In the genomic region with DNA sequence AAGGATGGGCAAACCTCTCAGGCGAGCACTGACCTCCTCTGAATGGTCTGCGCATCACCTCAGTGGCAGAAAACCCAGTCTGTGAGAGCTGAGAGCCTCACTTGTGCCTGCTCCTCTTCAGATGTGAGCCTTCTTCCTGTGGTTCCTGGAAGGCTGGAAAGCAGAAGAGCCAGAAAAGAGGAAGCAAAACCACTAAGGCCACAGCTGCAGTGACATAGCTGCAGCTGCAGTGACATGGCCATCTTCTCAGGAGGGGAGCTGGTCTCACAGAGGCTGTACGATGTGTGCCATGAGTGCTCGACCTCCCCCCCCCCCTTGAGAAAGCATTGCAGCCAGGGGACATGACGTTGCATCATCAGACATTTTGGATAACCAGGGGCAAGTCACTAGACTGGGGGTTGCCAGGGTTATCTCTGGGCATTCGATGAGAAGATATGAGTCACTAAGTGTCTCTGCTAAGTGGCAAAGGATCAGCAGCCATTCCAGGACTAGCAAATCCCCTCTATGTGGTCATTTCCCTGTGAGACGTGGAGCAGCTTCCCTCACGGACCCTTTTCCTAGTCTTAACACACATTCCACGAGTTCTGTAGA, we compare ENCODE assay signal across 18 mouse cellular contexts. TPM values are rescaled to one million over a fixed set of nuclear protein-coding genes. Genes with fewer than 3 reads are reported as not detected.
DNase-seq lines count a peak whose midpoint lies in the region; ATAC-seq and TF ChIP-seq lines count a peak whose summit lies in the region.
"Had no signal": no experiment of that assay in that cellular context is flagged by ENCODE, and none has a peak within 500 bp of the region (broad histone marks: within the 10 kb centered on the region; RNA-seq: fewer than 3 reads in every experiment).

No protein-coding gene starts in this region.

- no peak for TF ChIP-seq CTCF in cerebellum, adult 2 months (IDR thresholded peaks at IDR 0.05; ENCODE audit: borderline replicate concordance, insufficient read depth, low read depth, low read length)

- DNase-seq in adrenal gland, adult 2 months: peak; percentile 27
- DNase-seq in adrenal gland, postnatal 25 days: no peak
- DNase-seq in 416B (ENCODE audit: low read depth): peak; percentile 77
- DNase-seq in spleen, postnatal 14 days (ENCODE audit: low spot score in 2 of 2): no peak
- DNase-seq in frontal cortex, postnatal 36 days (ENCODE audit: low spot score in 2 of 2): no peak
- no peak for DNase-seq in cerebellum, adult 2 months
- DNase-seq: cerebellum, postnatal 14 days; gastrocnemius, postnatal 36 days; right cerebral cortex, postnatal 4 days had no signal

- H3K27me3 ChIP-seq in cerebellum, adult 2 months (ENCODE audit: control insufficient read depth, insufficient read depth, low read length): no peaks in the 10 kb centered on the region
- H3K27me3 ChIP-seq: embryonic facial prominence, embryonic 12.5 days; forebrain, embryonic 15.5 days; kidney, embryonic 15.5 days had no signal

- WGBS in cerebellum, adult 2 months: 83% methylated on average over 9 of the region's 9 CpGs

- no peaks in the 10 kb centered on the region for H3K4me1 ChIP-seq in cerebellum, adult 2 months (ENCODE audit: control insufficient read depth, insufficient read depth, low read length)

- ATAC-seq in common myeloid progenitor, adult 5-6 weeks (replicated peaks; ENCODE audit: low read depth, poor library complexity, severe bottlenecking): peak; percentile 92
- peak; percentile 95 for ATAC-seq in megakaryocyte, adult 5-6 weeks (ENCODE audit: poor library complexity, severe bottlenecking)
- ATAC-seq: forebrain, embryonic 15.5 days; lung, postnatal 0 days had no signal

- TF ChIP-seq POLR2A in cerebellum, adult 2 months (IDR thresholded peaks at IDR 0.05; ENCODE audit: borderline replicate concordance, insufficient read depth, low read length): no peak

- H3K27ac ChIP-seq in cerebellum, adult 2 months (ENCODE audit: insufficient read depth, low read length): no peak overlapping the region
- H3K27ac ChIP-seq: embryonic facial prominence, embryonic 12.5 days; forebrain, embryonic 15.5 days; kidney, embryonic 15.5 days; layer of hippocampus, adult 2 months had no signal

- no peak overlapping the region for H3K4me3 ChIP-seq in cerebellum, adult 2 months (replicated peaks; ENCODE audit: insufficient read depth, low read depth, low read length)
- H3K4me3 ChIP-seq: embryonic facial prominence, embryonic 12.5 days; forebrain, embryonic 15.5 days; kidney, embryonic 15.5 days; layer of hippocampus, adult 2 months had no signal

RNA-seq across cellular contexts. Expression of a gene that starts 18.4 kb away (rescaled TPM):
- total RNA-seq in adrenal gland, adult 2 months (2021): 10 to 100 TPM; 36.4 to 41.6 TPM
- 47.0 and 60.2 TPM in 2 replicates for polyA plus RNA-seq in adrenal gland, adult 2 months (2012; rRNA removed)
- 53.9 and 62.4 TPM in 2 replicates for total RNA-seq in adrenal gland, postnatal 25 days (2021)
- total RNA-seq in common myeloid progenitor, adult 5-6 weeks (2017): 31.7 and 68.4 TPM in 2 replicates
- 45.8 and 48.6 TPM in 2 replicates for total RNA-seq in megakaryocyte, adult 5-6 weeks (2015)
- 103 and 116 TPM in 2 replicates for total RNA-seq in megakaryocyte, adult 5-6 weeks (2017)
- polyA plus RNA-seq in cerebellum, adult 2 months (2012; rRNA removed): 58.3 and 60.0 TPM in 2 replicates

RNA-seq across cellular contexts. Expression of a gene that starts 26.8 kb away (rescaled TPM):
- total RNA-seq in adrenal gland, adult 2 months (2021): not detected
- polyA plus RNA-seq in adrenal gland, adult 2 months (2012; rRNA removed): 0.10 TPM in 1 of 2 replicates, not detected in the other
- not detected in 2 replicates for total RNA-seq in adrenal gland, postnatal 25 days (2021)
- total RNA-seq in common myeloid progenitor, adult 5-6 weeks (2017): not detected in 2 replicates
- not detected in 2 replicates for total RNA-seq in megakaryocyte, adult 5-6 weeks (2015)
- not detected in 2 replicates for total RNA-seq in megakaryocyte, adult 5-6 weeks (2017)
- 0.08 and 0.14 TPM in 2 replicates for polyA plus RNA-seq in cerebellum, adult 2 months (2012; rRNA removed)
- total RNA-seq: ES-E14; gastrocnemius, postnatal 36 days had no signal
- polyA plus RNA-seq: embryonic facial prominence, embryonic 12.5 days; forebrain, embryonic 15.5 days; heart, embryonic 14.5 days; lung, postnatal 0 days had no signal

RNA-seq across cellular contexts. Expression of a gene that starts 29.5 kb away (rescaled TPM):
- total RNA-seq in adrenal gland, adult 2 months (2021): 10 to 100 TPM; 11.0 to 13.2 TPM
- polyA plus RNA-seq in adrenal gland, adult 2 months (2012; rRNA removed): 37.9 and 39.5 TPM in 2 replicates
- 12.0 and 18.9 TPM in 2 replicates for total RNA-seq in adrenal gland, postnatal 25 days (2021)
- 8.4 and 16.9 TPM in 2 replicates for total RNA-seq in common myeloid progenitor, adult 5-6 weeks (2017)
- total RNA-seq in megakaryocyte, adult 5-6 weeks (2015): 6.2 and 8.3 TPM in 2 replicates
- total RNA-seq in megakaryocyte, adult 5-6 weeks (2017): 9.6 and 10.2 TPM in 2 replicates
- polyA plus RNA-seq in cerebellum, adult 2 months (2012; rRNA removed): 9.4 and 11.1 TPM in 2 replicates

RNA-seq across cellular contexts. Expression of a gene that starts 33.1 kb away (rescaled TPM):
- total RNA-seq in adrenal gland, adult 2 months (2021): not detected
- not detected in 2 replicates for polyA plus RNA-seq in adrenal gland, adult 2 months (2012; rRNA removed)
- total RNA-seq in adrenal gland, postnatal 25 days (2021): not detected in 2 replicates
- not detected in 2 replicates for total RNA-seq in common myeloid progenitor, adult 5-6 weeks (2017)
- total RNA-seq in megakaryocyte, adult 5-6 weeks (2015): not detected in 2 replicates
- total RNA-seq in megakaryocyte, adult 5-6 weeks (2017): not detected in 2 replicates
- 0.08 and 0.23 TPM in 2 replicates for polyA plus RNA-seq in cerebellum, adult 2 months (2012; rRNA removed)
- total RNA-seq: ES-E14; gastrocnemius, postnatal 36 days; layer of hippocampus, adult 2 months had no signal
- polyA plus RNA-seq: embryonic facial prominence, embryonic 12.5 days; heart, embryonic 14.5 days; kidney, embryonic 15.5 days; lung, postnatal 0 days had no signal

Comparison
In these comparisons a context has a peak if more than half of its experiments do, and no peak if none do; other contexts are left out.
1. DNase-seq: peak in adrenal gland, adult 2 months (single experiment) and 416B (single experiment); none in adrenal gland, postnatal 25 days (single experiment), spleen, postnatal 14 days (0 of 2), frontal cortex, postnatal 36 days (0 of 2) and cerebellum, adult 2 months (0 of 2).